ENCODE assay signal across 14 mouse cellular contexts in genomic region chr7:112643866-112644543, GRCm38 (mm10). TPM values are rescaled to one million over a fixed set of nuclear protein-coding genes. Genes with fewer than 3 reads are reported as not detected.
DNase-seq lines count a peak whose midpoint lies in the region.
"Had no signal": no experiment of that assay in that cellular context is flagged by ENCODE, and none has a peak within 500 bp of the region (broad histone marks: within the 10 kb centered on the region; RNA-seq: fewer than 3 reads in every experiment).

No protein-coding gene starts in this region.

- no peak overlapping the region for H3K4me3 ChIP-seq in brown adipose tissue, adult 24 weeks (ENCODE audit: insufficient read depth, low read depth, low read length)
- H3K4me3 ChIP-seq: limb, embryonic 12.5 days; midbrain, embryonic 12.5 days had no signal

- peak; percentile 13 for DNase-seq in adrenal gland, adult 2 months
- no peak for DNase-seq in adrenal gland, adult (ENCODE audit: inconsistent age in 2 of 2, low spot score in 1 of 2)
- peak; percentile 10 for DNase-seq in kidney, postnatal 14 days
- DNase-seq in kidney, adult 9 months, result no peak
- peak; percentile 21 to 40 for DNase-seq in cerebellum, postnatal 36 days
- no peak for DNase-seq in frontal cortex, adult 2 months (ENCODE audit: extremely low spot score in 1 of 2, low spot score in 1 of 2)
- DNase-seq in thymus, postnatal 10 days (ENCODE audit: low spot score in 2 of 2), result no peak
- DNase-seq: layer of hippocampus, postnatal 36 days; retina, postnatal 1 day had no signal

- H3K4me1 ChIP-seq in brown adipose tissue, adult 24 weeks (ENCODE audit: control insufficient read depth, insufficient read depth, insufficient read length, low read length), result peaks cover 3% of the 10 kb centered on the region; the same call in 1 of the 2 replicates

- peak overlapping the region; percentile 39; the same call in 1 of the 2 replicates for H3K27ac ChIP-seq in brown adipose tissue, adult 24 weeks (replicated peaks; ENCODE audit: low read depth, low read length)
- H3K27ac ChIP-seq: limb, embryonic 12.5 days; midbrain, embryonic 12.5 days had no signal

RNA-seq across cellular contexts. Expression of gene Tead1, which starts 35.1 kb away (rescaled TPM):
- total RNA-seq in adrenal gland, adult 2 months (2021), result 100 to 1,000 TPM in 1 of 2 experiments, 10 to 100 TPM in 1; 57.7 to 106 TPM
- 10.9 and 18.6 TPM in 2 replicates for polyA plus RNA-seq in adrenal gland, adult 2 months (2012; rRNA removed)
- polyA plus RNA-seq in brown adipose tissue, adult 24 weeks (2012; ENCODE audit: insufficient read depth, insufficient read length, missing spikeins), result 8.7 and 9.7 TPM in 2 replicates
- 8.1 TPM in 2 replicates for polyA plus RNA-seq in frontal cortex, adult 2 months (2012; rRNA removed)
- total RNA-seq: granulocyte monocyte progenitor cell, adult 5-6 weeks had no signal
- polyA plus RNA-seq: G1E had no signal

Comparison
In these comparisons a context has a peak if more than half of its experiments do, and no peak if none do; other contexts are left out.
1. DNase-seq: peak in adrenal gland, adult 2 months (single experiment), kidney, postnatal 14 days (single experiment) and cerebellum, postnatal 36 days (2 of 2); none in adrenal gland, adult (0 of 2), kidney, adult 9 months (single experiment), frontal cortex, adult 2 months (0 of 2) and thymus, postnatal 10 days (0 of 2).